Mouse (Mus musculus) thymus, adult 2 months (tissue): ENCODE measurements around the gene D2hgdh.
"Not testable (repeated sequence)": the region's sequence is repeated elsewhere in the genome, so short reads cannot be mapped to it uniquely, and the experiment has no call there.

Experiments
- CTCF ChIP-seq: fragments of 200-500 bp; IDR thresholded peaks from 2 replicates; pipeline ENCODE4 v1.5.1; 2012; ENCODE audit warnings: mild to moderate bottlenecking, control low read depth, low read length, moderate library complexity, borderline replicate concordance; ENCODE audit not compliant: control insufficient read depth, poor library complexity, insufficient read depth; ENCODE audit errors: extremely low read depth
- POLR2A ChIP-seq: fragments of 200-500 bp; IDR thresholded peaks from 2 replicates; pipeline ENCODE4 v1.6.1; 2012; ENCODE audit warnings: mild to moderate bottlenecking, low read length, control low read depth, moderate library complexity; ENCODE audit not compliant: control insufficient read depth, poor library complexity, insufficient read depth; ENCODE audit errors: extremely low read depth

GRCm38 (mm10) chr1:93901291-93901690, 76.6 kb downstream of the D2hgdh start:
- not testable (repeated sequence) for TF ChIP-seq POLR2A, CTCF
